Mouse (Mus musculus): ENCODE data around the gene Ifne. TPM values are rescaled to one million over a fixed set of nuclear protein-coding genes. Genes with fewer than 3 reads are reported as not detected.
"Not testable (repeated sequence)": the region's sequence is repeated elsewhere in the genome, so short reads cannot be mapped to it uniquely, and the experiment has no call there.

Ifne gene
- polyA plus RNA-seq, 1 experiment from 2014 or later, result not detected

DNA sequence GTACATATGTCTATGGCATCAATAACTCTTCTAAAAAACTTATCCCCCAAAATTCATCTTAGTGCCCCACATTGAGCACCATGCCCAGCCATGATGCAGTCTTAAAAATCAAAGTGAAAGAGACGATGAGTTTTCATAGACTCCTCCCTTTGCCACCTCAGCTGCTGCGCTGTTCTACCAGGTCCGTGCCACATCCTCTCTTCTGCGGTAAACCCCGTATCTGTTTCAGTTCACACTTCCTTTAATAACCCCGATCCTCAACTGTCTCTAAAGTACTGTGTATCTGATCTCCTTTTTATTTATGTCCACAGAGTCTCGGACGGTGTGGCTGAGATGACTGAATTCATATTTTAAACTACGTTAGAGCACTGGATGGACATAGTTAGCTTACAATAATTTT is 15.4 kb downstream of the Ifne start:
- Histone ChIP-seq H3K4me3 (replicated peaks) (no peak overlapping the region), H3K27ac (no peak overlapping the region), H3K4me2 (no peak overlapping the region), H3K27me3 (peaks cover 29% of the 10 kb centered on the region), H3K36me3 (replicated peaks) (no peaks in the 10 kb centered on the region), H3K9me3 (no peaks in the 10 kb centered on the region), H3K9ac (no peak overlapping the region), H3K4me1 (peaks cover 16% of the 10 kb centered on the region)
- no peak for ATAC-seq (ENCODE audit: low FRiP score)
- WGBS, result 73% methylated on average over 9 of the region's 9 CpGs

DNA sequence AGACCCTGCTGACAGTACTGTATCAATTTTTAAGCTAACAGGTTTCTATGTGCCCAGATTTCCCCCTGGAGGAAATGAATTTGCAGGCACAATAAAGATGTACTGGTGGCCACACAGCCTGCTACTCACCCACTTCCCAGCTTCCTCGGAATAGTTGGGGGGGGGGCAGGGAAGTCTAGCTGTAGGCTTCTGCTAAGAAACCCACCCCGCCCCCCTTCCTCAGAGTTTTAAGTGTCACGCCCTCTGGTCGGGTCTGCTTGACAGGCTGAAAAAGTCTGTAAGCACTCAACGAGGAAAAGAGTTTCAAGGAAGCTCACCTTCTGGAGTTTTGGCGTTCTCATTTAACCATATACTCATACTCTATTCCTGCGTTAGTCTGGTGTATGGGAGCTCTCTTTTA is 16.7 kb downstream of the Ifne start:
- no peaks in the 10 kb centered on the region for H3K9me3 ChIP-seq
- H3K4me2 ChIP-seq, result no peak overlapping the region
- no peak for ATAC-seq (ENCODE audit: low FRiP score)
- 2% methylated on average over 7 of the region's 7 CpGs for WGBS
- no peak overlapping the region for H3K4me3 ChIP-seq (replicated peaks)
- no peak overlapping the region for H3K9ac ChIP-seq
- H3K27me3 ChIP-seq, result peaks cover 24% of the 10 kb centered on the region
- H3K4me1 ChIP-seq, result peaks cover 13% of the 10 kb centered on the region
- no peak overlapping the region for H3K27ac ChIP-seq
- no peaks in the 10 kb centered on the region for H3K36me3 ChIP-seq (replicated peaks)

DNA sequence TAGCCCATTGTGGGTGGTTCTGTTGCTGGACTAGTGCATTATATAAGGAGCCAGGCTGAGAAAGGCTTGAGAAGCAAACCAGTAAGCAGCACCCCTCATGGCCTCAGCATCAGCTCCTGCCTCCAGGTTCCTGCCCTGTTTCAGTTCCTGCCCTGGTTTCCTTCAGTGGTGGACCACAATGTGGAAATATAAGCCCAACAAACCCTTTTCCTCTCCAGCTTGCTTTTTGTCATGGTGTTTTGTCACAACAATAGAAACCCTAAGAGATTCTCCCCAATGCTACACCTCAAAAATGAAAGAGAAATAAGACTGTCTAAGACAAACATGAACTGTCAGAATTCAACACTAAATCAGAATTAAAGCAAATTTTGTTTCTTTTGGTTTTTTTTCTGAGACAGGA is 20.8 kb downstream of the Ifne start:
- H3K9me3 ChIP-seq, result no peaks in the 10 kb centered on the region
- no peak for ATAC-seq (ENCODE audit: low FRiP score)
- peaks cover 6% of the 10 kb centered on the region for H3K4me1 ChIP-seq
- peaks cover 9% of the 10 kb centered on the region; the same call in 1 of the 2 replicates for H3K27me3 ChIP-seq
- H3K36me3 ChIP-seq (replicated peaks), result no peaks in the 10 kb centered on the region
- no peak overlapping the region for H3K4me2 ChIP-seq
- no peak overlapping the region for H3K9ac ChIP-seq
- no peak overlapping the region for H3K4me3 ChIP-seq (replicated peaks)
- no peak overlapping the region for H3K27ac ChIP-seq

DNA sequence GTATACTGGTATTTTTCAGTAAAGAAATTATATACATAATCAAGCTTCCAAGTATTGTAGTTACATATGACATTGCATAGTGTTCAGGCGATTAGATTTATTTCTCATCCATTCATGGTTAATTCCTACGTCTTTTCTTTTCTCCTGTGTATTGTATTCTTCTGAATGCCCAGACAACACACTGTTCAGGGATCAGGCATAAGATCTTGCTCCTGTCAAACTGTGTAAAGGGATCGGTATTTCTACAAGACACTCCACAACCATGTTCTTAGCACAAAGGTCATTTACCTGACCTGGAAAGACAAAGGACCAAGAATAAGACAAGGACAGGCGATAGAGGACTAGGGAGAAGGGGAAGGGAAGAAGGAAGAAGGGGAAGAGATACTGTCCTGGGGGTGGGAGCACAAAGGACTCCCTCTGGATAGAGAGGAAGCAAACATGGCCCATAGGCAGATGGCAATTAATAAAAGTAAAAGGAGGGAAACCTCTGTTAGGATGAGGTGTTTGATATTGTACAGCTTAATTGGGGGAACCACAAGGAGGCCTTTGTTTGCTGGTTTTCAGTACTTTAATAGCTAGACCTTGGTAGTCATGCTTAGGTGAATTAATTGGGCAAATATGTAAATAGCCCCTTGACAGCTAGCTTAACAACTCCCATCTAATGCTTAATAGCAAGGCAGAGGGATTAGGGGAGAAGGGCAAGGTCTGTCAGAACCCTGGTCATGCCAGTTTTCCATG is 28.8 kb downstream of the Ifne start:
- Histone ChIP-seq H3K27ac (peak overlapping the region; percentile 61; the same call in 1 of the 2 replicates), H3K27me3 (no peaks in the 10 kb centered on the region), H3K36me3 (replicated peaks) (no peaks in the 10 kb centered on the region), H3K4me3 (replicated peaks) (no peak overlapping the region), H3K9ac (no peak overlapping the region), H3K9me3 (no peaks in the 10 kb centered on the region), H3K4me2 (no peak overlapping the region), H3K4me1 (peaks cover 8% of the 10 kb centered on the region)
- peak; percentile 89; the same call in 1 of the 2 replicates for ATAC-seq (ENCODE audit: low FRiP score)
- WGBS, result 14% methylated on average over 4 of the region's 4 CpGs

DNA sequence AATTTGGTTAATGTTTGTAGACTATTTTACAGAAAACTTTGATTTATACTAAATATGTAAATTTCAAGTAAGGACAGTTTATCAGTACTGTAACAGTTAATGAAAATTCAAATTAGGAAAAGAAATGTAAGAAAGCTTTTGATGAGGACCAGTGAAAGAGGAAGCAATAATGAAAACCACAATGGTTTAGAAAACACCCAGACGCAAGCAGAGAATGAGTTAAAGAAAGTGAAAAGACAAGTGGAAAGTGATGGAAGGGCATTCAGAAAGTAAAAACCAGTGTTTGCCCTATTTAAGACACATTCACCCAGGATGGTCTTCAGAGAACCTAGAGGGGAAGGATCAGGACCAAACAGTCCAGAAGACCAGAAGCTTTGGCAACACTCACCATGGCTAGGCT is 30.3 kb downstream of the Ifne start, which contains the start of gene Ifna1:
Gene Ifna1 (plus strand): TSS at position 390 of the 400 bp plus-strand sequence.
- H3K36me3 ChIP-seq (replicated peaks), result no peaks in the 10 kb centered on the region
- no peak within 1 kb of the TSS for H3K4me3 ChIP-seq (replicated peaks)
- no peaks in the 10 kb centered on the region for H3K9me3 ChIP-seq
- 68% methylated on average over 1 of the region's 1 CpGs for WGBS
- H3K27me3 ChIP-seq, result no peaks in the 10 kb centered on the region
- peaks cover 8% of the 10 kb centered on the region for H3K4me1 ChIP-seq
- H3K27ac ChIP-seq, result no peak within 1 kb of the TSS
- H3K4me2 ChIP-seq, result no peak within 1 kb of the TSS
- no peak within 1 kb of the TSS for H3K9ac ChIP-seq
- no peak for ATAC-seq (ENCODE audit: low FRiP score)

DNA sequence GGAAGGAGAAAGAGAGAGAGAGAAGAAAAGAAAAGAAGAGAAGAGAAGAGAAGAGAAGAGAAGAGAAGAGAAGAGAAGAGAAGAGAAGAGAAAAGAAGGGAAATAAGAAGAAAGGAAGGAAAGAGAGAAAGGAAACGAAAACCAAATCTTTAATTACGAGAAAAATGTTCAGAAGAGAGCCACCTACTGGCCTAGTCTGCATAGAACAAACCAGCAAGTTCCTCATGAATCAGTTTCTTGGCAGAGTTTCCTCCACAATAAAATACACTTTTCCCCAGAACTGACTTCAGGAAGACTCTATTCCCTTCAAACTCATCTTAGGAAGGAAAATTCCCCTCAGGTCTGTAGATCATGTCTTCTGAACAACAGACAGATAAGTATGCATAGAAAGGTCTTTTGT is 34.7 kb downstream of the Ifne start:
- Histone ChIP-seq H3K4me3 (replicated peaks) (no peak overlapping the region), H3K36me3 (replicated peaks) (no peaks in the 10 kb centered on the region), H3K27me3 (no peaks in the 10 kb centered on the region), H3K4me1 (no peaks in the 10 kb centered on the region), H3K9ac (no peak overlapping the region), H3K9me3 (no peaks in the 10 kb centered on the region), H3K4me2 (no peak overlapping the region), H3K27ac (no peak overlapping the region)
- ATAC-seq (ENCODE audit: low FRiP score), result no peak
- WGBS, result 47% methylated on average over 2 of the region's 2 CpGs

DNA sequence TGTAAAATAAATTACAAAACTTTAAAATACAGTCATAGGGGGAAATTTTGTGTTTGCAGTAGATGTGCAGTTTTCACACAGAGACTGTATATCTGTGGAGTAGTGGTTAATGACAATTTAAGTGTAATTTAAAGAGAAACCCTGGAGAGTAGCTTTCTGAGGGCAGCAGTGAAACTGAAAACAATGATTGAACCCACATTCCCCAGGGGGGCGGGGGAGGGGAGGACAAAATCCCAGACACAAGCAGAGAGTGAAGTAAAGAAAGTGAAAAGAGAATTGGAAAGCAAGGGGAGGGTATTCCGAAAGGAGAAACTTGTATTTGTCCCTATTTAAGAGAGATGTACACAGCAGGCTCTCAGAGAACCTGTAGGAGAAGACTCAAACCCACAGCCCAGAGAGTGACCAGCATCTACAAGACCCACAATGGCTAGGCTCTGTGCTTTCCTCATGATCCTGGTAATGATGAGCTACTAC is 38.5 kb downstream of the Ifne start, which contains the start of gene Ifna4:
Gene Ifna4 (plus strand): TSS at position 424 of the 474 bp plus-strand sequence.
- no peak within 1 kb of the TSS for H3K4me2 ChIP-seq
- no peak within 1 kb of the TSS for H3K9ac ChIP-seq
- H3K27me3 ChIP-seq, result no peaks in the 10 kb centered on the region
- no peaks in the 10 kb centered on the region for H3K36me3 ChIP-seq (replicated peaks)
- no peaks in the 10 kb centered on the region for H3K4me1 ChIP-seq
- WGBS, result 34% methylated on average over 2 of the region's 2 CpGs
- no peak within 1 kb of the TSS for H3K27ac ChIP-seq
- no peaks in the 10 kb centered on the region for H3K9me3 ChIP-seq
- ATAC-seq (ENCODE audit: low FRiP score), result no peak
- H3K4me3 ChIP-seq (replicated peaks), result no peak within 1 kb of the TSS

DNA sequence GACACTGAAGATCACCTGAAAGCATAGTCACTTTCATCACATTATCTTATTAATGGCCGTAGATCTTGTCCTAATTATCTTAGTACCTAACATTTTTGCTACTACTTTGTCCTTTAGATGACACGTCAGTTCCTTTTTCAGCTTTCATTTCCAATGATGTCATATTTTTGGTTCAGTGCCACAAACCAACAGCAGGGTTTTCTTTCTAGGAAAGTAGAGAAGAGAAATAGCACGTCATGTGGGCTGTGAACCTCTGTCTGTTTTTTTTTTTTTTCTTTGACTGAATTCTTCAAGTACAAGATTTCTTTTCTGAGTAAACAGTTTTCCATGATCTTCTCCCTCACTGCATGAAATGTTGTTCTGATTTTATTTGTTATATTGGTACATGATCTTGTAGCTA is 39.9 kb downstream of the Ifne start:
- Histone ChIP-seq H3K27me3 (no peaks in the 10 kb centered on the region), H3K4me3 (replicated peaks) (no peak overlapping the region), H3K36me3 (replicated peaks) (no peaks in the 10 kb centered on the region), H3K4me1 (no peaks in the 10 kb centered on the region), H3K9ac (no peak overlapping the region), H3K9me3 (no peaks in the 10 kb centered on the region), H3K4me2 (no peak overlapping the region), H3K27ac (no peak overlapping the region)
- ATAC-seq (ENCODE audit: low FRiP score), result no peak
- WGBS, result 76% methylated on average over 3 of the region's 3 CpGs

DNA sequence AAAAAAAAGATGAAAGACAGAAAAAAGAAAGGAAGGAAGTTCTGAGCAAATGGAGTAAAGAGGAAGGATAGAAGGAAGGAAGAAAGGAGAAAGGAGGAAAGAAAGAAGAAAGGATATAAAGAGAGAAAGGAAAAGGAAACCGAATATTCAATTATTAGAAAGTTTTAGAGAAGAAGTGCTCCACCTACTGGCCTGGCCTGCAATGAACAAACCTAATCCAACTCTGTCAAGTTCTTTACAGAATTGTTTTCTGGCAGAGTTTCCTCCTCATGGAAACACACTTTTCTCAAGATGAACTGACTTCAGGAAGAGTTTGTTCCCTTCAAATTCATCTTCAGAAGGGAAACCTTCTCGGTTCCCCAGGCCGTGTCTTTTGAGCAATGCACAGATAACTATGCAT is 41.2 kb downstream of the Ifne start:
- no peaks in the 10 kb centered on the region for H3K27me3 ChIP-seq
- no peaks in the 10 kb centered on the region for H3K9me3 ChIP-seq
- no peak overlapping the region for H3K4me2 ChIP-seq
- WGBS, result 52% methylated on average over 3 of the region's 3 CpGs
- no peaks in the 10 kb centered on the region for H3K4me1 ChIP-seq
- no peaks in the 10 kb centered on the region for H3K36me3 ChIP-seq (replicated peaks)
- H3K27ac ChIP-seq, result no peak overlapping the region
- H3K9ac ChIP-seq, result no peak overlapping the region
- H3K4me3 ChIP-seq (replicated peaks), result no peak overlapping the region
- no peak for ATAC-seq (ENCODE audit: low FRiP score)

DNA sequence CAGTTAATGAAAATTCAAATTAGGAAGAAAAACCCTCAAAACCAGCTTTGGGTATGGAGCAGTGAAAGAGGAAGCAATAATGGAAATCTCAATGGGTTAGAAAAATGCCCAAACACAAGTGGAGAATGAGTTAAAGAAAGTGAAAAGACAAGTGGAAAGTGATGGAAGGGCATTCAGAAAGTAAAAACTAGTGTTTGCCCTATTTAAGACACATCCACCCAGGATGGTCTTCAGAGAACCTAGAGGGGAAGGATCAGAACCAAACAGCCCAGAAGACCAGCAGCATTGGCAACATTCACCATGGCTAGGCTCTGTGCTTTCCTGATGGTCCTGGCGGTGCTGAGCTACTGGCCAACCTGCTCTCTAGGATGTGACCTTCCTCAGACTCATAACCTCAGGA is 44.8 kb downstream of the Ifne start, which contains the start of gene Ifna5:
Gene Ifna5 (plus strand): TSS at position 301 of the 400 bp plus-strand sequence.
- WGBS, result 92% methylated on average over 1 of the region's 1 CpGs
- not testable (repeated sequence) for H3K9me3 ChIP-seq; H3K36me3 ChIP-seq (replicated peaks); H3K4me1 ChIP-seq; H3K4me3 ChIP-seq (replicated peaks); H3K27ac ChIP-seq; ATAC-seq (ENCODE audit: low FRiP score); H3K4me2 ChIP-seq; H3K9ac ChIP-seq; H3K27me3 ChIP-seq

DNA sequence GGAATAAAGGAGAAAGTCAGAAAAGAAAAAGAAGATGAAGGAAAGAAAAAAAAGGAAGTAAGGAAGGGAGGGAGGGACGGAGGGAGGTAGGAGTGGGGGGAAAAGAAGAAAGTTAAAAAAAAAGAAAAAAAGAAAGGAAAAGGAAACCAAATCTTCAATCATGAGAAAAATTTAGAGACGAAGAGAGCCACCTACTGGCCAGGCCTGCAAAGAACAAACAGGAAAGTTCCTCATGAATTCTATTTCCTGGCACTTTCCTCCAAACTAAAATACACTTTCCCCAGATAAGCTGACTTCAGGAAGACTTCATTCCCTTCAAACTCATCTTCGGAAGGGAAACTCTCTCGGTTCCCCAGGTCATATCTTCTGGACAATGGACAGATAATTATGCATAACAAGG is 49.5 kb downstream of the Ifne start:
- Histone ChIP-seq H3K4me2 (no peak overlapping the region), H3K9ac (no peak overlapping the region), H3K4me1 (no peaks in the 10 kb centered on the region), H3K9me3 (no peaks in the 10 kb centered on the region), H3K36me3 (replicated peaks) (no peaks in the 10 kb centered on the region), H3K27me3 (no peaks in the 10 kb centered on the region), H3K27ac (no peak overlapping the region), H3K4me3 (replicated peaks) (no peak overlapping the region)
- 29% methylated on average over 4 of the region's 4 CpGs for WGBS
- no peak for ATAC-seq (ENCODE audit: low FRiP score)
